Mouse (Mus musculus): ENCODE measurements around the gene Allc. TPM values are rescaled to one million over a fixed set of nuclear protein-coding genes. Genes with fewer than 3 reads are reported as not detected.

Allc gene
- polyA plus RNA-seq, 1 experiment from 2014 or later: not detected

DNA sequence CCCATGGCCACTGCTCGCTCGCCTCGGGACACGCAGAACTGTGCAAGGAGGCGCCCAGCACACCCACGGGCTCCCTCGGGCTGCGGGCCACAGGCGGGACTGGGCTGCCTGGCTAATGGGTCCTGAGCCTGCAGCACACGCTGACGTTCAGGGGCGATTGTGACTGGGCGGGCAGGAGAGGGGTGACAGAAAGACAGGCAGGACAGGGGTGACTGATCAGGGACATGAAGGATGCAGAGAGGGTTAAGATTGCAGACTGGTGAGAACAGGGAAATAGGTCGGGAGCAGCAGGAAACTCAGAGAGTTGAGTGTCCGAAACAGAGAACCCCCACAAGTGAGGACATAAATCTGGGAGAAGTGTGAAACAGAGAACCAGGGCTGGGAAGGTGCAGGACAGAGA lies 30.0 kb downstream of the Allc start, which contains the start of gene Dcdc2c:
Gene Dcdc2c, minus strand, starts transcription at position 101 of the 400 bp plus-strand sequence.
- 51% methylated on average over 15 of the region's 15 CpGs for whole genome bisulfite sequencing
- ATAC-seq (ENCODE audit: low read depth): no peak
- H3K4me1 ChIP-seq (replicated peaks; ENCODE audit: control insufficient read depth, insufficient read depth, low read length): no peaks in the 10 kb centered on the region
- no peaks in the 10 kb centered on the region for H3K36me3 ChIP-seq (ENCODE audit: control insufficient read depth, insufficient read depth, low read length)
- no peak within 1 kb of the TSS for H3K4me2 ChIP-seq (ENCODE audit: low read depth, low read length)
- H3K9ac ChIP-seq (ENCODE audit: low read length): no peak within 1 kb of the TSS
- no peak within 1 kb of the TSS for H3K4me3 ChIP-seq (ENCODE audit: low read length)
- H3K27ac ChIP-seq (ENCODE audit: low read length): no peak within 1 kb of the TSS
- no peaks in the 10 kb centered on the region for H3K9me3 ChIP-seq (ENCODE audit: control insufficient read depth, low read length)
- no peaks in the 10 kb centered on the region for H3K27me3 ChIP-seq (ENCODE audit: control insufficient read depth, insufficient read depth, low read depth, low read length)

DNA sequence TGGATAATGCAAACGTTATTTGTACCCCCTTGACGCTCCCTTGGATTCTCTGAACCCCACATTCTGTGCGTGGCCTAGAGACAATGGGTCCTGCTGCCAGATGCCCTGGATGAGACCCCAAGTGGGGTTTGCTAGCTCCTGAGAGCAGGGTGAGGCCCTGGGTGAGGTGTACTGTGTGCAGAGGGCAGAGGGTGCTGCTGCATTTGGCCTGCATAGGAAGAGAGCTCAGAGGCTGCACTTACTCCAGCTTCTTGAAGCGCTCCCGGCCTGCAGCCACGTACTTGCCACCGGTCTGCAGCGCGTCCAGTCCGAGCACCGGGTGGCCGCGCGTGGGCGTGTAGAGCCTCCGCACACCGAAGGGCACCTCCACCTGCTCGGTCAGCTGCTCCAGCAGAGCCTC lies 30.5 kb downstream of the Allc start:
- H3K4me3 ChIP-seq (ENCODE audit: low read length): no peak overlapping the region
- H3K9ac ChIP-seq (ENCODE audit: low read length): no peak overlapping the region
- H3K4me1 ChIP-seq (replicated peaks; ENCODE audit: control insufficient read depth, insufficient read depth, low read length): no peaks in the 10 kb centered on the region
- H3K9me3 ChIP-seq (ENCODE audit: control insufficient read depth, low read length): no peaks in the 10 kb centered on the region
- no peaks in the 10 kb centered on the region for H3K36me3 ChIP-seq (ENCODE audit: control insufficient read depth, insufficient read depth, low read length)
- H3K4me2 ChIP-seq (ENCODE audit: low read depth, low read length): no peak overlapping the region
- no peaks in the 10 kb centered on the region for H3K27me3 ChIP-seq (ENCODE audit: control insufficient read depth, insufficient read depth, low read depth, low read length)
- H3K27ac ChIP-seq (ENCODE audit: low read length): no peak overlapping the region
- ATAC-seq (ENCODE audit: low read depth): no peak
- WGBS: 44% methylated on average over 18 of the region's 18 CpGs

GRCm38 (mm10) chr12:28548887-28549286 lies 33.4 kb downstream of the Allc start:
- no peaks in the 10 kb centered on the region for H3K27me3 ChIP-seq (ENCODE audit: control insufficient read depth, insufficient read depth, low read depth, low read length)
- H3K4me1 ChIP-seq (replicated peaks; ENCODE audit: control insufficient read depth, insufficient read depth, low read length): no peaks in the 10 kb centered on the region
- ATAC-seq (ENCODE audit: low read depth): no peak
- no peaks in the 10 kb centered on the region for H3K36me3 ChIP-seq (ENCODE audit: control insufficient read depth, insufficient read depth, low read length)
- H3K9ac ChIP-seq (ENCODE audit: low read length): no peak overlapping the region
- no peak overlapping the region for H3K4me2 ChIP-seq (ENCODE audit: low read depth, low read length)
- no peak overlapping the region for H3K4me3 ChIP-seq (ENCODE audit: low read length)
- H3K9me3 ChIP-seq (ENCODE audit: control insufficient read depth, low read length): no peaks in the 10 kb centered on the region
- 47% methylated on average over 4 of the region's 4 CpGs for WGBS
- H3K27ac ChIP-seq (ENCODE audit: low read length): no peak overlapping the region

DNA sequence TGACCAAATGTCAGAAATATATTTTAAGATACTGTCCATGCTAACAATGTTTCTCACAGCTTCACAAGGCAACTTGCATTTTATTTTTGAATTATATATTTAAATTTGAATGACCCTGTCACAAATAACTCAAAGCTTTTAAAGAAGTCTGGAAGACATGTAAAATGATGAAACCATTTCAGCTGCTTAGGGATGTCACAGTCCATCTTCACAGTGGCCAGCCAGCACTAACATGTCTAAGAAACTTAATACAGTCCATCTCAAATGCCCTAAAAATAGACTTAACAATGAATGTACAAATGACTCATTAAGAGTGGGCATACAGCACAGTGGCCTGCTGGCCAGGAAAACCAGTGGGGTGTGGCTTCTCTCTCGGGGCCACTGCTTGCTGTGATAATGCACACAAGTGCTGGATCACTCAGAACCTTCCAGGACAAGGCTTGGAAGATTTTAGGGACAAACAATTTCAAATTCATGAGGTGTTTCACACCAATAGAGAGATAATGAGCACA lies 68.0 kb downstream of the Allc start:
- no peaks in the 10 kb centered on the region for H3K36me3 ChIP-seq (ENCODE audit: control insufficient read depth, insufficient read depth, low read length)
- H3K9ac ChIP-seq (ENCODE audit: low read length): no peak overlapping the region
- H3K27ac ChIP-seq (ENCODE audit: low read length): no peak overlapping the region
- no peak overlapping the region for H3K4me2 ChIP-seq (ENCODE audit: low read depth, low read length)
- H3K27me3 ChIP-seq (ENCODE audit: control insufficient read depth, insufficient read depth, low read depth, low read length): no peaks in the 10 kb centered on the region
- H3K9me3 ChIP-seq (ENCODE audit: control insufficient read depth, low read length): no peaks in the 10 kb centered on the region
- no peak overlapping the region for H3K4me3 ChIP-seq (ENCODE audit: low read length)
- H3K4me1 ChIP-seq (replicated peaks; ENCODE audit: control insufficient read depth, insufficient read depth, low read length): no peaks in the 10 kb centered on the region
- WGBS: 38% methylated on average over 1 of the region's 1 CpGs
- no peak for ATAC-seq (ENCODE audit: low read depth)

DNA sequence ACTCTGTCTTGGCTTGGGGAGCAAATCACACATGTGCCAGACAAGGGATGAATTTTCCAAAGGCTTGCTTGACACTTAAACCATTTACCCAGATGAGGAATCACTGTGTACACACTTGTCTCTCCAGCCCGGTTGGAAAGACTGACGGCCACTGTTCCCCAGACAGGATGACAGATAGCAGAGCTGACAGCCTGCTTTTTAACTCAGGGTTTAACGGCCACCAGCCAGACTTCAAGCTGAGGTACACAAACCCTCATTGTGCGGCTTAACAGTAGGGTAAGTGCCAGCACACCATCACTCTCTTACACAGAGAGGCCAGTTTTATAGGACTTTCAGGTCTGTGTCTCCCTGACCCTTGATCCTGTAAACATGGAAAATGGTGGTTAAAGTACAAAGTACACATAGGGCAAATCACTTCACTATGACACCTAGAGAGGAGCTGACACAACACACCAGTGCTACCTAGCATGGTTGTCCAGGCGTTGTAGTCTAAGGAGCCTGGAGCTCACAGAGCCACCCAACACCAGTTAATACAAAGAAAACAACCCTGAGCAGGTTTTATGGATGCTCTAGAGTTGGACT lies 72.5 kb downstream of the Allc start:
- WGBS: 19% methylated on average over 5 of the region's 5 CpGs
- H3K4me2 ChIP-seq (ENCODE audit: low read depth, low read length): no peak overlapping the region
- H3K4me3 ChIP-seq (ENCODE audit: low read length): no peak overlapping the region
- no peak overlapping the region for H3K27ac ChIP-seq (ENCODE audit: low read length)
- H3K4me1 ChIP-seq (replicated peaks; ENCODE audit: control insufficient read depth, insufficient read depth, low read length): no peaks in the 10 kb centered on the region
- no peaks in the 10 kb centered on the region for H3K9me3 ChIP-seq (ENCODE audit: control insufficient read depth, low read length)
- no peaks in the 10 kb centered on the region for H3K27me3 ChIP-seq (ENCODE audit: control insufficient read depth, insufficient read depth, low read depth, low read length)
- H3K9ac ChIP-seq (ENCODE audit: low read length): no peak overlapping the region
- no peak for ATAC-seq (ENCODE audit: low read depth)
- H3K36me3 ChIP-seq (ENCODE audit: control insufficient read depth, insufficient read depth, low read length): no peaks in the 10 kb centered on the region

Other genes with a start within 250 kb of the Allc start
- gene Dcdc2c, start 30.1 kb downstream of the Allc start, polyA plus RNA-seq (2015; fragmentation: Nextera tagmentation; extraction: Ambion mirVana): 0.18 and 0.19 TPM in 2 replicates
- 4.3 and 5.0 TPM in 2 replicates for gene Colec11, start 40.9 kb upstream of the Allc start, polyA plus RNA-seq (2015; fragmentation: Nextera tagmentation; extraction: Ambion mirVana)
- 625 and 691 TPM in 2 replicates for gene Rps7, start 53.4 kb upstream of the Allc start, polyA plus RNA-seq (2015; fragmentation: Nextera tagmentation; extraction: Ambion mirVana)
- 29.6 and 30.8 TPM in 2 replicates for gene Rnaseh1, start 67.1 kb upstream of the Allc start, polyA plus RNA-seq (2015; fragmentation: Nextera tagmentation; extraction: Ambion mirVana)
- gene Adi1, start 92.7 kb upstream of the Allc start, polyA plus RNA-seq (2015; fragmentation: Nextera tagmentation; extraction: Ambion mirVana): 83.1 and 84.0 TPM in 2 replicates
- 40.3 and 40.6 TPM in 2 replicates for gene Trappc12, start 167.9 kb upstream of the Allc start, polyA plus RNA-seq (2015; fragmentation: Nextera tagmentation; extraction: Ambion mirVana)
- gene Eipr1, start 169.3 kb upstream of the Allc start, polyA plus RNA-seq (2015; fragmentation: Nextera tagmentation; extraction: Ambion mirVana): 27.3 and 29.4 TPM in 2 replicates

Data from lung, embryonic 16.5 days (tissue).